Mouse (Mus musculus) MEL (cell line): ENCODE measurements around the gene Abca17. TPM values are rescaled to one million over a fixed set of nuclear protein-coding genes. Genes with fewer than 3 reads are reported as not detected.

ENCODE experiments used
- DNase-seq: peaks from one replicate; pipeline ENCODE4 v3.0.0; 2011; ENCODE audit warnings: low read depth, low spot score
- H3K27ac ChIP-seq: 2 replicates; pipeline ENCODE4 v1.5.1; 2012; ENCODE audit warnings: low read depth, mild to moderate bottlenecking, control low read depth, low read length, moderate library complexity; ENCODE audit not compliant: control insufficient read depth
- H3K27me3 ChIP-seq, 2 experiments: fragments of 150-350 bp in 1 of 2; sonication (generic) in 1 of 2; 2 replicates each; pipeline ENCODE4 v1.6.1; 2012; ENCODE audit warnings: low read length in 2 of 2, mild to moderate bottlenecking in 2 of 2, improper control_type of control experiment in 1 of 2, moderate library complexity in 1 of 2; ENCODE audit not compliant: insufficient read depth in 2 of 2, control insufficient read depth in 1 of 2
- H3K36me3 ChIP-seq, 2 experiments: 2 replicates each; pipeline ENCODE4 v1.6.1; 2012 to 2014; ENCODE audit warnings: low read length in 2 of 2, improper control_type of control experiment in 1 of 2, inconsistent platforms in 1 of 2, mild to moderate bottlenecking in 1 of 2; ENCODE audit not compliant: insufficient read depth in 2 of 2, control insufficient read depth in 1 of 2
- H3K4me1 ChIP-seq, 2 experiments: fragments of 150-350 bp in 1 of 2; sonication (generic) in 1 of 2; 2 replicates each; pipeline ENCODE4 v1.6.1; 2012; ENCODE audit warnings: low read length in 2 of 2, improper control_type of control experiment in 1 of 2, mild to moderate bottlenecking in 1 of 2; ENCODE audit not compliant: insufficient read depth in 2 of 2, control insufficient read depth in 1 of 2
- H3K4me3 ChIP-seq, 2 experiments: fragments of 150-350 bp in 1 of 2; sonication (generic) in 1 of 2; 2 replicates each; pipeline ENCODE4 v1.5.1; 2012; ENCODE audit warnings: low read depth in 2 of 2, low read length in 2 of 2, mild to moderate bottlenecking in 2 of 2, moderate library complexity in 2 of 2, control low read depth in 1 of 2, improper control_type of control experiment in 1 of 2; ENCODE audit not compliant: control insufficient read depth in 1 of 2, insufficient read depth in 1 of 2
- H3K79me2 ChIP-seq: 2 replicates; pipeline ENCODE4 v1.6.1; 2012; ENCODE audit warnings: mild to moderate bottlenecking, low read length, moderate library complexity; ENCODE audit not compliant: control insufficient read depth, poor library complexity, insufficient read depth
- H3K9ac ChIP-seq: 2 replicates; pipeline ENCODE4 v1.6.1; 2012; ENCODE audit warnings: low read depth, mild to moderate bottlenecking, control low read depth, low read length, moderate library complexity; ENCODE audit not compliant: control insufficient read depth, poor library complexity, severe bottlenecking
- H3K9me3 ChIP-seq: fragments of 150-350 bp; sonication (generic); replicated peaks from 2 replicates; pipeline ENCODE4 v1.6.1; 2012; ENCODE audit warnings: mild to moderate bottlenecking, low read length, improper control_type of control experiment, moderate library complexity; ENCODE audit not compliant: insufficient read depth
- BHLHE40 ChIP-seq: IDR thresholded peaks from 2 replicates; pipeline ENCODE4 v1.6.1; 2012; ENCODE audit warnings: low read depth, mild to moderate bottlenecking, inconsistent platforms, low read length, improper control_type of control experiment, borderline replicate concordance
- CTCF ChIP-seq, 3 experiments: IDR thresholded peaks in 2 of 3; conservative IDR thresholded peaks in 1 of 3; 2 replicates each; pipeline ENCODE4 v1.5.1; 2011 to 2012; ENCODE audit warnings: low read length in 3 of 3, low read depth in 2 of 3, mild to moderate bottlenecking in 2 of 3, improper control_type of control experiment in 1 of 3, inconsistent platforms in 1 of 3, mixed read lengths in 1 of 3, moderate library complexity in 1 of 3; ENCODE audit not compliant: control insufficient read depth in 1 of 3, insufficient read depth in 1 of 3, poor library complexity in 1 of 3, severe bottlenecking in 1 of 3
- E2F4 ChIP-seq: IDR thresholded peaks from 2 replicates; pipeline ENCODE4 v1.6.1; 2011; ENCODE audit warnings: low read depth, low read length, improper control_type of control experiment, borderline replicate concordance
- ELF1 ChIP-seq: IDR thresholded peaks from 2 replicates; pipeline ENCODE4 v1.6.1; 2014; ENCODE audit warnings: low read depth, mild to moderate bottlenecking, inconsistent platforms, low read length, improper control_type of control experiment, moderate library complexity
- GABPA ChIP-seq: IDR thresholded peaks from 2 replicates; pipeline ENCODE4 v1.6.1; 2012; ENCODE audit warnings: low read depth, mild to moderate bottlenecking, inconsistent platforms, low read length, improper control_type of control experiment, moderate library complexity
- JUND ChIP-seq: IDR thresholded peaks from 2 replicates; pipeline ENCODE4 v1.6.1; 2011; ENCODE audit warnings: low read depth, mild to moderate bottlenecking, improper control_type of control experiment, low read length
- MAZ ChIP-seq: IDR thresholded peaks from 2 replicates; pipeline ENCODE4 v1.6.1; 2012; ENCODE audit warnings: low read depth, mild to moderate bottlenecking, inconsistent platforms, low read length, improper control_type of control experiment
- MXI1 ChIP-seq: IDR thresholded peaks from 2 replicates; pipeline ENCODE4 v1.6.1; 2011; ENCODE audit warnings: mild to moderate bottlenecking, low read depth, low read length, improper control_type of control experiment
- MYB ChIP-seq: IDR thresholded peaks from 2 replicates; pipeline ENCODE4 v1.6.1; 2011; ENCODE audit warnings: mild to moderate bottlenecking, low read depth, low read length, improper control_type of control experiment
- NELFE ChIP-seq: IDR thresholded peaks from 2 replicates; pipeline ENCODE4 v1.6.1; 2011; ENCODE audit warnings: low read depth, low read length, improper control_type of control experiment
- POLR2A ChIP-seq, 2 experiments: IDR thresholded peaks; 2 replicates each; pipeline ENCODE4 v1.6.1; 2011 to 2012; ENCODE audit warnings: low read length in 2 of 2, mild to moderate bottlenecking in 2 of 2, control low read depth in 1 of 2, improper control_type of control experiment in 1 of 2, low read depth in 1 of 2, moderate library complexity in 1 of 2; ENCODE audit not compliant: control insufficient read depth in 1 of 2, insufficient read depth in 1 of 2, poor library complexity in 1 of 2
- POLR2AphosphoS2 ChIP-seq: IDR thresholded peaks from 2 replicates; pipeline ENCODE4 v1.6.1; 2011; ENCODE audit warnings: low read length, improper control_type of control experiment
- RAD21 ChIP-seq: IDR thresholded peaks from 2 replicates; pipeline ENCODE4 v1.6.1; 2011; ENCODE audit warnings: mild to moderate bottlenecking, low read depth, low read length, improper control_type of control experiment
- SIN3A ChIP-seq: IDR thresholded peaks from 2 replicates; pipeline ENCODE4 v1.6.1; 2012; ENCODE audit warnings: low read length, improper control_type of control experiment, inconsistent platforms
- SMC3 ChIP-seq: IDR thresholded peaks from 2 replicates; pipeline ENCODE4 v1.6.1; 2011; ENCODE audit warnings: low read depth, low read length, improper control_type of control experiment
- TAL1 ChIP-seq: IDR thresholded peaks from 2 replicates; pipeline ENCODE4 v1.6.1; 2012; ENCODE audit warnings: mild to moderate bottlenecking, inconsistent platforms, low read length, moderate library complexity, mixed read lengths
- TCF12 ChIP-seq: IDR thresholded peaks from 2 replicates; pipeline ENCODE4 v1.6.1; 2014; ENCODE audit warnings: low read depth, mild to moderate bottlenecking, inconsistent platforms, low read length, improper control_type of control experiment, moderate library complexity
- UBTF ChIP-seq: IDR thresholded peaks from 2 replicates; pipeline ENCODE4 v1.6.1; 2012; ENCODE audit warnings: low read depth, mild to moderate bottlenecking, inconsistent platforms, low read length, improper control_type of control experiment, moderate library complexity, borderline replicate concordance; ENCODE audit not compliant: insufficient read depth
- USF1 ChIP-seq: IDR thresholded peaks from 2 replicates; pipeline ENCODE4 v1.6.1; 2014; ENCODE audit warnings: low read depth, mild to moderate bottlenecking, inconsistent platforms, low read length, improper control_type of control experiment, moderate library complexity
- ZKSCAN1 ChIP-seq: IDR thresholded peaks from 2 replicates; pipeline ENCODE4 v1.6.1; 2012; ENCODE audit warnings: low read depth, mild to moderate bottlenecking, inconsistent platforms, low read length, improper control_type of control experiment, moderate library complexity
- ZNF384 ChIP-seq: IDR thresholded peaks from 2 replicates; pipeline ENCODE4 v1.6.1; 2012; ENCODE audit warnings: low read depth, mild to moderate bottlenecking, inconsistent platforms, low read length, improper control_type of control experiment
- polyA plus RNA-seq, 2 experiments: library from polyadenylated mRNA; stranded (reverse) in 1 of 2; unstranded in 1 of 2; fragments of >175 nt in 1 of 2; fragments of >200 nt in 1 of 2; gene quantifications; 2 replicates each; pipeline versions ENCODE4 v1.2.1 to v1.2.4; 2012; ENCODE audit warnings: low replicate concordance in 2 of 2, low read depth in 1 of 2; ENCODE audit not compliant: insufficient read length in 2 of 2, insufficient read depth in 1 of 2, missing spikeins in 1 of 2
- total RNA-seq: library from RNA; depleted of rRNA; stranded (reverse); fragments of 300-350 nt; gene quantifications from 2 replicates; pipeline ENCODE4 v1.2.3, GENCODE M21; 2012

Gene Abca17
- total and polyA plus RNA-seq, 3 experiments = 0.03 to 0.04 TPM; not detected in 1

DNA sequence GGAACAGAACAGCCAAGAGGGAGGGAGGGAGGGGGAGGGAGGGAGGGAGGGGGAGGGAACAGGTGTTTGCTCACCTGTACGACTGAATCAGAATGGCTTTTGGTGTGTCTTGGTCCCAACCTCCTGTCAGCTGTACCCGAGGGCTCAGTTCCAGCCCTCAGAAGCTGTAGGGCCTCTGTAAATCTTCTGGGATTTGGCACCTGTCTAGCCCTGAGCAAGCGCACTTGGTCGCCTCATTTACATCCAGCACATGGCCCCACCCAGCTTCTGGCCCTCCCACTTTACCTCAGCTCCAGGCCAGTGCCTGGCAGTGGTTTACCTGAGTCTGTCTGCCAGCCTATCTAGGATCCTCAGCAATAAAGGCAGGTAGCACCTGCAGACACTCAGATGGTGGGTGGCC lies 42.7 kb upstream of the Abca17 start:
- H3K9me3 ChIP-seq = no peaks in the 10 kb centered on the region
- TF ChIP-seq MYB (no peak), ZNF384 (no peak), BHLHE40 (no peak), TAL1 (no peak), SMC3 (no peak), CTCF (IDR thresholded peaks at IDR 0.05 in 2 of 3, conservative IDR thresholded peaks at IDR 0.05 in 1 of 3; ENCODE audit: control insufficient read depth in 1 of 3, insufficient read depth in 1 of 3, low read depth in 2 of 3, low read length in 3 of 3, poor library complexity in 1 of 3, severe bottlenecking in 1 of 3) (no peak), ZKSCAN1 (no peak), JUND (no peak), ELF1 (no peak), UBTF (no peak), E2F4 (no peak), POLR2A (IDR thresholded peaks at IDR 0.05; ENCODE audit: control insufficient read depth in 1 of 2, insufficient read depth in 1 of 2, low read depth in 1 of 2, low read length in 2 of 2, poor library complexity in 1 of 2) (no peak), USF1 (no peak), MAZ (no peak), TCF12 (no peak), MXI1 (no peak), POLR2AphosphoS2 (no peak)
- TF ChIP-seq, all 39 proteins: peak for 0
- peaks cover 0 to 9% of the 10 kb centered on the region in 2 experiments; a peak in 2 of 4 replicates for H3K36me3 ChIP-seq
- H3K4me1 ChIP-seq = no peaks in the 10 kb centered on the region
- H3K9ac ChIP-seq = no peak overlapping the region
- no peak overlapping the region for H3K27ac ChIP-seq
- DNase-seq = no peak
- no peaks in the 10 kb centered on the region for H3K27me3 ChIP-seq
- no peaks in the 10 kb centered on the region for H3K79me2 ChIP-seq
- H3K4me3 ChIP-seq = no peak overlapping the region

DNA sequence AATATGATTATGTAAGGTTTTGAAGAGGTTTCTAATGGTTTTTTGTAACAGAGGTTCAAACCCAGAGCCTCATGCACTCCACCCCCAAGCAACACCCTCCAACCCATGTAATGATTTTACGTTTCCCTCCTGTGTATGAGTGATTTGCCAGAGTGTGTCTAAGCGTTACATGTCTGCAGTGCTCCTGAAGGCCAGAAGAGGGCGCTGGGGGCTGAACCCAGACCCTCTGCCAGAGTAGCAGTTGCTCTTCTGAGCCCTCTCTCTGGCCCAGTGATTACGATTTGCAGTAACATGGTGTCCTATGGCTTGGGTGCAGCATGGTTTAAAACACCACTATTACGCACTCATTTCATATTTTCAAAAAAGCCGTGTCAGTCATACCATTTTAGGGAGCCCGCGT lies 40.3 kb upstream of the Abca17 start:
- H3K9ac ChIP-seq = no peak overlapping the region
- H3K27me3 ChIP-seq = no peaks in the 10 kb centered on the region
- no peaks in the 10 kb centered on the region for H3K9me3 ChIP-seq
- H3K4me1 ChIP-seq = no peaks in the 10 kb centered on the region
- no peaks in the 10 kb centered on the region for H3K79me2 ChIP-seq
- H3K4me3 ChIP-seq = no peak overlapping the region
- no peak overlapping the region for H3K27ac ChIP-seq
- DNase-seq = peak; percentile 35
- peaks cover 0 to 5% of the 10 kb centered on the region in 2 experiments; a peak in 2 of 4 replicates for H3K36me3 ChIP-seq
- TF ChIP-seq NELFE = no peak
- no peak for TF ChIP-seq MYB
- TF ChIP-seq SIN3A = no peak
- no peak for TF ChIP-seq MAZ
- TF ChIP-seq CTCF (IDR thresholded peaks at IDR 0.05 in 2 of 3, conservative IDR thresholded peaks at IDR 0.05 in 1 of 3; ENCODE audit: control insufficient read depth in 1 of 3, insufficient read depth in 1 of 3, low read depth in 2 of 3, low read length in 3 of 3, poor library complexity in 1 of 3, severe bottlenecking in 1 of 3) = peak; percentile 39 to 72 (median 57)
- peak; percentile 13 for TF ChIP-seq RAD21
- no peak for TF ChIP-seq BHLHE40
- no peak for TF ChIP-seq GABPA
- TF ChIP-seq SMC3 = peak; percentile 32; the same call in 1 of the 2 replicates
- no peak for TF ChIP-seq JUND
